Mouse (Mus musculus): ENCODE measurements around the gene Ypel4. TPM values are rescaled to one million over a fixed set of nuclear protein-coding genes. Genes with fewer than 3 reads are reported as not detected.
A peak's percentile ranks its signal among the peaks of the same experiment; 100 is the strongest.

Gene Ypel4
- total RNA-seq, 1 experiment = 0.89 TPM

DNA sequence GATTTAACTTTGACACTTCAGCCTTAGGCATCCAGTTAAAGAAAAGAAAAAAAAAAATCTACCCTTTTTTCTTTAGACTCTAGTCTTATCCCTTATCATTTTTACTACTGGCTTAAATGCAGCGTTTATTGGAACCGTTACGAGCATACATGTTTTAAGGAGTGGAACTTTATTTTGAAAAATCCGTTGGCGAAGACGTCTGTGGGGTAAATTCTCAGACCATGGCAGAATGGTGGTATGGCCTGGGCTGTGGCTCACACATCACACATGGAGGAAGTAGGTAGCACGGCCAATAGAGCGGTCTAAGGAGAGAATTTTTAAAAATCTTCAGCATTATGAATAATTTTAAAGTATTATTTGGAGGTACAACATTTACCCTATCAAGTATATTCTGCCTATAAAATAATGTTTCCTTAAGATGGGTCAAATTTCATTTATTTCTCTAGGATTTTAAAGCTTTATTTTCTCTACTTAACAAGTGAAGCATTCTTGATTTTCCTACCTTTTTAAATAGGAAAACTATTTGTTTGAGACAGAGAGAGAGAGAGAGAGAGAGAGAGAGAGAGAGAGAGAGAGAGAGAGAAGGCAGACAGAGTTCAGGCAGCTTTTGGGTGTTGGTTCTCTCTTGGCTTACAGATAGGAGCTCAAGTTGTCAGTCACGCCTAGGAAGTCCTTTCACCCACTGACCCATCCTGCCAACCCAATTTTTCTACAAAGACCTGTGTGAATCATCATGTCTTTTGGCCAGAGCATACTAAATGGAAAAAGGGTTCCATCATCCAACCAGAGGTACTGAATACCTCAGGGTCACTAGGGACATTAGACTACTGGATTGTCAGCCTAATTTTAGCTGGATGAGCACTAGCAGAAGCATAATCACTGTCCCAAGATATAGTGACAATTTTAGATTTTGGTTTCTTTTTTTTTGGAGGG is 17.2 kb upstream of the Ypel4 start:
- DNase-seq (ENCODE audit: low read depth, low spot score) = no peak
- H3K4me3 ChIP-seq (ENCODE audit: insufficient read depth in 1 of 2, low read depth in 1 of 2, low read length in 2 of 2, poor library complexity in 1 of 2, severe bottlenecking in 1 of 2) = peak overlapping the region; percentile 74 to 90
- no peak overlapping the region for H3K27ac ChIP-seq (ENCODE audit: insufficient read depth, low read depth, low read length, poor library complexity, severe bottlenecking)
- in situ Hi-C loops (cut with MboI; ENCODE audit: low sequenced_read_pairs in 2 of 2, unreplicated experiment in 2 of 2) = no loop called here
- H3K9me3 ChIP-seq (ENCODE audit: control insufficient read depth, insufficient read depth, low read depth, low read length) = no peaks in the 10 kb centered on the region
- peak overlapping the region; percentile 81; the same call in 1 of the 2 replicates for H3K9ac ChIP-seq (ENCODE audit: insufficient read depth, low read depth, low read length, poor library complexity, severe bottlenecking)
- H3K4me1 ChIP-seq (ENCODE audit: control insufficient read depth in 2 of 2, insufficient read depth in 2 of 2, low read length in 2 of 2, poor library complexity in 1 of 2) = peaks cover 3 to 5% of the 10 kb centered on the region in 2 experiments; a peak in 3 of 4 replicates
- TF ChIP-seq ZC3H11A (IDR thresholded peaks at IDR 0.05; ENCODE audit: borderline replicate concordance, low read depth, low read length) = no peak
- no peak for TF ChIP-seq MAFK (IDR thresholded peaks at IDR 0.05; ENCODE audit: insufficient read depth, low read depth, low read length)
- no peaks in the 10 kb centered on the region for H3K36me3 ChIP-seq (ENCODE audit: control insufficient read depth, insufficient read depth, low read length, poor library complexity, severe bottlenecking)

DNA sequence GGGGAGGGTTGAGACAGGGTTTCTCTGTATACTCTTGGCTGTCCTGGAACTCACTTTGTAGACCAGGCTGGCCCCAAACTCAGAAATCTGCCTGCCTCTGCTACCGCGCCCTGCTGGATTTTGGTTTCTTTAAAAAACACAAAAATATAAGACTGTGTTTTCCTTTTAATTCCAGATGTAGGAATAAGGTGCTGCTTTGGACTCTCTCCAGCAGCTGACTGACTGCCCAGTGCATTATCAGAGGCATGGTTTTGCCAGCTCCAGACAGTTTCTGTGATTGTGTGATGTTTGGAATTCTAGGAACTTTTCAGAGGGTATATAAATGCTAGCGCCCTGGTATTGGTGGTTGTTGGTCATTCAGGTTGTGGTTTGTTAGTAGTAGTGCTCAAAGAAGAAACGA is 16.5 kb upstream of the Ypel4 start:
- no peak overlapping the region for H3K9ac ChIP-seq (ENCODE audit: insufficient read depth, low read depth, low read length, poor library complexity, severe bottlenecking)
- H3K36me3 ChIP-seq (ENCODE audit: control insufficient read depth, insufficient read depth, low read length, poor library complexity, severe bottlenecking) = no peaks in the 10 kb centered on the region
- no peaks in the 10 kb centered on the region for H3K9me3 ChIP-seq (ENCODE audit: control insufficient read depth, insufficient read depth, low read depth, low read length)
- H3K4me3 ChIP-seq (ENCODE audit: insufficient read depth in 1 of 2, low read depth in 1 of 2, low read length in 2 of 2, poor library complexity in 1 of 2, severe bottlenecking in 1 of 2) = no peak overlapping the region
- DNase-seq (ENCODE audit: low read depth, low spot score) = no peak
- in situ Hi-C loops (cut with MboI; ENCODE audit: low sequenced_read_pairs in 2 of 2, unreplicated experiment in 2 of 2) = no loop called here
- peaks cover 3 to 5% of the 10 kb centered on the region in 2 experiments; a peak in 3 of 4 replicates for H3K4me1 ChIP-seq (ENCODE audit: control insufficient read depth in 2 of 2, insufficient read depth in 2 of 2, low read length in 2 of 2, poor library complexity in 1 of 2)
- no peak for TF ChIP-seq CHD2 (IDR thresholded peaks at IDR 0.05; ENCODE audit: low read depth, low read length)
- no peak overlapping the region for H3K27ac ChIP-seq (ENCODE audit: insufficient read depth, low read depth, low read length, poor library complexity, severe bottlenecking)

DNA sequence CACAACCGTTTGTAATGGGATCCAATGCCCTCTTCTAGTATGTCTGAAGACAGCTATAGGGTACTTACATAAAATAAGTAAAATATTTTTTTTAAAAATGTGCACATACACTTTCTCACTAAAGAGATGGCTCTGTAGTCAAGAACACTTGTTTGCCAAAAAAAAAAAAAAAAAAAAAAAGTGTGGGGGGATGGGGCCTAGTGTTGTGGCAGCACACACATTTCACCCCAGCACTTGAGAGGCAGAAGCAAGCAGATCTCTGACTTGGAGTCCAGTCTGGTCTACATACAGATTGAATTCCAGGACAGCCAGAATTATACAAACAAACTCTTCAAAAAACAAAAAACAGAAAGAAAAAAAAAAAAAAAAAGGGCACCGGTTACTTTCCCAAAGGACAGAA is 13.1 kb upstream of the Ypel4 start:
- TF ChIP-seq MAFK (IDR thresholded peaks at IDR 0.05; ENCODE audit: insufficient read depth, low read depth, low read length) = no peak
- 0 out of 2 replicates have a peak, but pooled peaks have one; percentile 50 for TF ChIP-seq ZNF384 (IDR thresholded peaks at IDR 0.05; ENCODE audit: low read depth, low read length)
- no peak overlapping the region for H3K27ac ChIP-seq (ENCODE audit: insufficient read depth, low read depth, low read length, poor library complexity, severe bottlenecking)
- no peak overlapping the region for H3K9ac ChIP-seq (ENCODE audit: insufficient read depth, low read depth, low read length, poor library complexity, severe bottlenecking)
- no peak for DNase-seq (ENCODE audit: low read depth, low spot score)
- no peak overlapping the region for H3K4me3 ChIP-seq (ENCODE audit: insufficient read depth in 1 of 2, low read depth in 1 of 2, low read length in 2 of 2, poor library complexity in 1 of 2, severe bottlenecking in 1 of 2)
- no peaks in the 10 kb centered on the region for H3K9me3 ChIP-seq (ENCODE audit: control insufficient read depth, insufficient read depth, low read depth, low read length)
- H3K4me1 ChIP-seq (ENCODE audit: control insufficient read depth in 2 of 2, insufficient read depth in 2 of 2, low read length in 2 of 2, poor library complexity in 1 of 2) = peaks cover 0 to 3% of the 10 kb centered on the region in 2 experiments; a peak in 1 of 4 replicates
- in situ Hi-C loops (cut with MboI; ENCODE audit: low sequenced_read_pairs in 2 of 2, unreplicated experiment in 2 of 2) = no loop called here
- peaks cover 11% of the 10 kb centered on the region for H3K36me3 ChIP-seq (ENCODE audit: control insufficient read depth, insufficient read depth, low read length, poor library complexity, severe bottlenecking)

DNA sequence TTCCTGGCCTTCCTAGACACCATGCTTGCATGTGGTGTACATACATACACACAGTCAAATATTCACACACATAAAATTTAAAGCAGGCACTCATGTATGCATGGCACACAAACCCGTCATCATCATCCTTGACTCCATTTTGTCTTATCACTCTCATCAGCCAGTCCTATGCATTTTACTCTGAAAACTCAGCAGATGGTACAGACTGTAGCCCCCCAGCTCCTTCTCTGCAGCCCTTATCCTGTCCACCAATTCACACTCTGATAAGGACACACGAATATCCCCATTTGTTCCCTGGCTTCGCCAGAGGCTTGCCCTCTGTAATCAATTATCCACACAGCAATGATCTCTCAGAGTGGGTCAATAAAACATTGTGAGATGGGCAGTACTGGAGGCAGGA is 12.7 kb upstream of the Ypel4 start:
- Histone ChIP-seq H3K36me3 (ENCODE audit: control insufficient read depth, insufficient read depth, low read length, poor library complexity, severe bottlenecking) (peaks cover 13% of the 10 kb centered on the region), H3K9ac (ENCODE audit: insufficient read depth, low read depth, low read length, poor library complexity, severe bottlenecking) (no peak overlapping the region), H3K27ac (ENCODE audit: insufficient read depth, low read depth, low read length, poor library complexity, severe bottlenecking) (no peak overlapping the region), H3K9me3 (ENCODE audit: control insufficient read depth, insufficient read depth, low read depth, low read length) (no peaks in the 10 kb centered on the region), H3K4me3 (ENCODE audit: insufficient read depth in 1 of 2, low read depth in 1 of 2, low read length in 2 of 2, poor library complexity in 1 of 2, severe bottlenecking in 1 of 2) (no peak overlapping the region), H3K4me1 (ENCODE audit: control insufficient read depth in 2 of 2, insufficient read depth in 2 of 2, low read length in 2 of 2, poor library complexity in 1 of 2) (peaks cover 0 to 4% of the 10 kb centered on the region in 2 experiments; a peak in 1 of 4 replicates)
- in situ Hi-C loops (cut with MboI; ENCODE audit: low sequenced_read_pairs in 2 of 2, unreplicated experiment in 2 of 2) = no loop called here
- TF ChIP-seq CHD2 (IDR thresholded peaks at IDR 0.05; ENCODE audit: low read depth, low read length) (no peak), HCFC1 (IDR thresholded peaks at IDR 0.05; ENCODE audit: borderline replicate concordance, insufficient read depth, low read length) (no peak), ZNF384 (IDR thresholded peaks at IDR 0.05; ENCODE audit: low read depth, low read length) (no peak), MAFK (IDR thresholded peaks at IDR 0.05; ENCODE audit: insufficient read depth, low read depth, low read length) (no peak), ZC3H11A (IDR thresholded peaks at IDR 0.05; ENCODE audit: borderline replicate concordance, low read depth, low read length) (no peak)
- no peak for DNase-seq (ENCODE audit: low read depth, low spot score)

GRCm38 (mm10) chr2:84723856-84724255 is 10.0 kb upstream of the Ypel4 start:
- no peak for DNase-seq (ENCODE audit: low read depth, low spot score)
- no peak overlapping the region for H3K4me3 ChIP-seq (ENCODE audit: insufficient read depth in 1 of 2, low read depth in 1 of 2, low read length in 2 of 2, poor library complexity in 1 of 2, severe bottlenecking in 1 of 2)
- H3K9me3 ChIP-seq (ENCODE audit: control insufficient read depth, insufficient read depth, low read depth, low read length) = no peaks in the 10 kb centered on the region
- in situ Hi-C loops (cut with MboI; ENCODE audit: low sequenced_read_pairs in 2 of 2, unreplicated experiment in 2 of 2) = no loop called here
- H3K4me1 ChIP-seq (ENCODE audit: control insufficient read depth in 2 of 2, insufficient read depth in 2 of 2, low read length in 2 of 2, poor library complexity in 1 of 2) = peaks cover 3 to 4% of the 10 kb centered on the region in 2 experiments; a peak in 2 of 4 replicates
- no peak overlapping the region for H3K9ac ChIP-seq (ENCODE audit: insufficient read depth, low read depth, low read length, poor library complexity, severe bottlenecking)
- no peak overlapping the region for H3K27ac ChIP-seq (ENCODE audit: insufficient read depth, low read depth, low read length, poor library complexity, severe bottlenecking)
- TF ChIP-seq MAFK (IDR thresholded peaks at IDR 0.05; ENCODE audit: insufficient read depth, low read depth, low read length) = no peak
- TF ChIP-seq ZC3H11A (IDR thresholded peaks at IDR 0.05; ENCODE audit: borderline replicate concordance, low read depth, low read length) = no peak
- TF ChIP-seq CHD2 (IDR thresholded peaks at IDR 0.05; ENCODE audit: low read depth, low read length) = no peak
- TF ChIP-seq HCFC1 (IDR thresholded peaks at IDR 0.05; ENCODE audit: borderline replicate concordance, insufficient read depth, low read length) = no peak
- H3K36me3 ChIP-seq (ENCODE audit: control insufficient read depth, insufficient read depth, low read length, poor library complexity, severe bottlenecking) = peaks cover 13% of the 10 kb centered on the region

Data from ES-E14 (cell line).